Mouse (Mus musculus) heart, postnatal 0 days (tissue): ENCODE results near the gene Ehbp1. TPM values are rescaled to one million over a fixed set of nuclear protein-coding genes. Genes with fewer than 3 reads are reported as not detected.

Experiments used
- ATAC-seq: fragments of 200-750 bp; cut with Nextera tagmentation; 2 replicates; pipeline ENCODE4 v1.8.0; 2017; ENCODE audit warnings: low read depth, moderate number of reproducible peaks, moderate library complexity; ENCODE audit not compliant: insufficient read depth
- DNase-seq: peaks from one replicate; pipeline ENCODE4 v3.0.0-alpha.2; 2016; ENCODE audit warnings: low spot score
- H3K27ac ChIP-seq: fragments of 300-500 bp; sonication (generic); 2 replicates; pipeline ENCODE4 v1.5.1; 2014; ENCODE audit warnings: low read depth, mild to moderate bottlenecking
- H3K27me3 ChIP-seq: fragments of 300-500 bp; sonication (generic); 2 replicates; pipeline ENCODE4 v1.6.1; 2014; ENCODE audit warnings: low read length, mixed read lengths; ENCODE audit not compliant: control insufficient read depth, insufficient read depth
- H3K36me3 ChIP-seq: fragments of 300-500 bp; sonication (generic); replicated peaks from 2 replicates; pipeline ENCODE4 v1.6.1; 2014; ENCODE audit warnings: low read length, mixed read lengths; ENCODE audit not compliant: control insufficient read depth, insufficient read depth
- H3K4me1 ChIP-seq: fragments of 300-500 bp; sonication (generic); 2 replicates; pipeline ENCODE4 v1.6.1; 2014; ENCODE audit warnings: antibody characterized with exemption; ENCODE audit not compliant: control insufficient read depth, insufficient read depth
- H3K4me2 ChIP-seq: fragments of 300-500 bp; sonication (generic); 2 replicates; pipeline ENCODE4 v1.6.1; 2014; ENCODE audit warnings: low read depth, mild to moderate bottlenecking, low read length, moderate library complexity
- H3K4me3 ChIP-seq: fragments of 300-500 bp; sonication (generic); 2 replicates; pipeline ENCODE4 v1.5.1; 2014; ENCODE audit warnings: low read depth, low read length
- H3K9ac ChIP-seq: fragments of 300-500 bp; sonication (generic); replicated peaks from 2 replicates; pipeline ENCODE4 v1.6.1; 2014; ENCODE audit warnings: low read depth, low read length, mixed read lengths
- H3K9me3 ChIP-seq: fragments of 300-500 bp; sonication (generic); replicated peaks from 2 replicates; pipeline ENCODE4 v1.6.1; 2016; ENCODE audit warnings: low read length; ENCODE audit not compliant: control insufficient read depth
- CTCF ChIP-seq: IDR thresholded peaks from 2 replicates; pipeline ENCODE4 v1.5.1; 2016; ENCODE audit warnings: antibody characterized with exemption, control low read depth, low read depth
- EP300 ChIP-seq: IDR thresholded peaks from 2 replicates; pipeline ENCODE4 v1.6.1; 2016; ENCODE audit warnings: antibody characterized with exemption, low read depth
- WGBS: fragments of 180-500 bp; shearing (Covaris S2); extraction: QIAGEN DNeasy Blood & Tissue Kit; methylation state at CpG from one replicate; pipeline ENCODE4 v1.1.7; 2014; 5-methylcytosine and 5-hydroxymethylcytosine counted together
- polyA plus RNA-seq: library from polyadenylated mRNA; unstranded; fragments of >200 nt; fragmentation: Nextera tagmentation; extraction: Ambion mirVana; gene quantifications from 2 replicates; pipeline ENCODE4 v1.2.1, GENCODE M21; 2015
- total RNA-seq: library from RNA; depleted of rRNA; stranded (reverse); fragments of >200 nt; gene quantifications from 2 replicates; pipeline ENCODE4 v1.2.3, GENCODE M21; 2014; ENCODE audit warnings: low replicate concordance

Gene Ehbp1
- total and polyA plus RNA-seq, 2 experiments from 2014 or later: 35.9 to 53.5 TPM

DNA sequence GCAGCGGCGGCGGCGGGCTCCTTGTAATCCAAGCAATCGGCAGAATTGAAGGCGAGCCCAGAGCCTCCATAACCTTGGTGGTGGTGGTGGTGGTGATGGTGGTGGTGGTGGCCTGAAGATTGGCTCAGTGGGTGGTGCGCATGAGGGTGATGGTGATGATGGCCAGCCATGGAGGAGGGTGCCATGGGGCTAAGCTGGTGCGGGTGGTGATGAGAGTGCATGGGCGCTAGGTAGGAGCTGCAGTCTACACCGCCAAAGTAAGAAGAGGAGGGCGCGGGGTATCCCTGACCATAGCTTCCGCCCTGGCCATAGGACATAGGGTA lies 345.8 kb downstream of the Ehbp1 start:
- ATAC-seq: no peak
- H3K4me3 ChIP-seq: peak overlapping the region; percentile 24
- no peaks in the 10 kb centered on the region for H3K4me1 ChIP-seq
- H3K27ac ChIP-seq: no peak overlapping the region
- WGBS: 4% methylated on average over 13 of the region's 13 CpGs
- peak overlapping the region; percentile 46 for H3K4me2 ChIP-seq
- no peaks in the 10 kb centered on the region for H3K36me3 ChIP-seq
- DNase-seq: no peak
- H3K27me3 ChIP-seq: peaks cover 98% of the 10 kb centered on the region
- H3K9ac ChIP-seq: no peak overlapping the region
- H3K9me3 ChIP-seq: peaks cover 6% of the 10 kb centered on the region; the same call in 1 of the 2 replicates
- no peak for TF ChIP-seq CTCF
- TF ChIP-seq EP300: no peak

GRCm38 (mm10) chr11:21995534-21996324 lies 346.4 kb downstream of the Ehbp1 start:
- WGBS: 9% methylated on average over 27 of the region's 27 CpGs
- Histone ChIP-seq H3K27ac (no peak overlapping the region), H3K9ac (no peak overlapping the region), H3K36me3 (no peaks in the 10 kb centered on the region), H3K27me3 (peaks cover 98% of the 10 kb centered on the region), H3K4me2 (no peak overlapping the region), H3K9me3 (peaks cover 6% of the 10 kb centered on the region; the same call in 1 of the 2 replicates), H3K4me1 (no peaks in the 10 kb centered on the region), H3K4me3 (peak overlapping the region; percentile 24; the same call in 1 of the 2 replicates)
- DNase-seq (no peak), ATAC-seq (no peak)
- no peak for TF ChIP-seq EP300
- TF ChIP-seq CTCF: no peak

- 6% methylated on average over 34 of the region's 34 CpGs for WGBS
- DNase-seq (no peak), ATAC-seq (no peak)
Observed at GRCm38 (mm10) chr11:21994377-21995370, 347.4 kb downstream of the Ehbp1 start.

GRCm38 (mm10) chr11:21993597-21994376 lies 348.3 kb downstream of the Ehbp1 start:
- Histone ChIP-seq H3K27me3 (peaks cover 94% of the 10 kb centered on the region), H3K9ac (no peak overlapping the region), H3K27ac (no peak overlapping the region), H3K4me3 (peak overlapping the region; percentile 25; the same call in 1 of the 2 replicates), H3K9me3 (peaks cover 6% of the 10 kb centered on the region; the same call in 1 of the 2 replicates), H3K4me2 (no peak overlapping the region), H3K4me1 (no peaks in the 10 kb centered on the region), H3K36me3 (no peaks in the 10 kb centered on the region)
- WGBS: 2% methylated on average over 38 of the region's 47 CpGs
- no peak for DNase-seq
- no peak for ATAC-seq
- TF ChIP-seq CTCF (no peak), EP300 (no peak)

More at GRCm38 (mm10) chr11:21994377-21995370, 347.4 kb downstream of the Ehbp1 start:
- Histone ChIP-seq H3K9me3 (peaks cover 6% of the 10 kb centered on the region; the same call in 1 of the 2 replicates), H3K36me3 (no peaks in the 10 kb centered on the region), H3K4me2 (no peak overlapping the region), H3K9ac (no peak overlapping the region), H3K4me3 (no peak overlapping the region), H3K4me1 (no peaks in the 10 kb centered on the region), H3K27ac (no peak overlapping the region), H3K27me3 (peaks cover 94% of the 10 kb centered on the region)
- TF ChIP-seq CTCF (no peak), EP300 (no peak)
